Mouse (Mus musculus): ENCODE measurements around the gene Rnf11. TPM values are rescaled to one million over a fixed set of nuclear protein-coding genes. Genes with fewer than 3 reads are reported as not detected.

Gene Rnf11
- polyA plus RNA-seq, 1 experiment from 2014 or later, result 40.3 TPM

GRCm38 (mm10) chr4:109417998-109418397 lies 66.5 kb downstream of the Rnf11 start:
- Histone ChIP-seq H3K4me3 (ENCODE audit: low read depth, low read length) (no peak overlapping the region), H3K27ac (ENCODE audit: low read length) (no peak overlapping the region), H3K9me3 (ENCODE audit: control insufficient read depth, low read depth, low read length) (no peaks in the 10 kb centered on the region), H3K27me3 (ENCODE audit: control insufficient read depth, insufficient read depth, low read length) (no peaks in the 10 kb centered on the region), H3K36me3 (ENCODE audit: control insufficient read depth, insufficient read depth, low read length) (no peaks in the 10 kb centered on the region), H3K9ac (replicated peaks; ENCODE audit: low read depth, low read length) (no peak overlapping the region), H3K4me1 (ENCODE audit: control insufficient read depth, insufficient read depth, low read length) (no peaks in the 10 kb centered on the region), H3K4me2 (replicated peaks; ENCODE audit: low read depth, low read length) (no peak overlapping the region)
- WGBS, result 70% methylated on average over 1 of the region's 1 CpGs
- ATAC-seq (ENCODE audit: insufficient number of reproducible peaks, insufficient read depth, low FRiP score, low read depth), result no peak

DNA sequence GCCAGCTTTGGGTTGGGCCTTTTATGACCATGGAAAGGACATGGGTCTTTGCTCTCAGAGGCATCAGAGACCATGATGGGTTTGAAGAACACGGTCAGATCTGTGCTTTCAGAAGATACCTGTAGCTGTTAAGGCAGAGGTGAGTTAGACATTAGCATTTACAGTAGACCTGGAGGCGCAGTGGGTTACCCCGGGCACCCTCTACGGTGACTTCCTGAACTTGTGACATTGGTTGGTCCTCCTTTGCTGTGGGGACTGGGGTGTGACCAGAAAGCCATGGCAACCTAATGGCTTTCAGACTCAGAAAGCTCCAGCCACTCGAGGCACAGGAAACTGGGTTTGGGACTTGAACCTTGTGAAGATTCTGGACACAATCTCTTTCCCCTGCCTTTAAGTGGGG lies 72.3 kb downstream of the Rnf11 start:
- ATAC-seq (ENCODE audit: insufficient number of reproducible peaks, insufficient read depth, low FRiP score, low read depth), result no peak
- no peaks in the 10 kb centered on the region for H3K27me3 ChIP-seq (ENCODE audit: control insufficient read depth, insufficient read depth, low read length)
- H3K4me3 ChIP-seq (ENCODE audit: low read depth, low read length), result no peak overlapping the region
- H3K27ac ChIP-seq (ENCODE audit: low read length), result no peak overlapping the region
- WGBS, result 94% methylated on average over 5 of the region's 5 CpGs
- no peak overlapping the region for H3K9ac ChIP-seq (replicated peaks; ENCODE audit: low read depth, low read length)
- no peaks in the 10 kb centered on the region for H3K36me3 ChIP-seq (ENCODE audit: control insufficient read depth, insufficient read depth, low read length)
- H3K4me2 ChIP-seq (replicated peaks; ENCODE audit: low read depth, low read length), result no peak overlapping the region
- no peaks in the 10 kb centered on the region for H3K4me1 ChIP-seq (ENCODE audit: control insufficient read depth, insufficient read depth, low read length)
- no peaks in the 10 kb centered on the region for H3K9me3 ChIP-seq (ENCODE audit: control insufficient read depth, low read depth, low read length)

GRCm38 (mm10) chr4:109411377-109411967 lies 73.1 kb downstream of the Rnf11 start:
- H3K4me2 ChIP-seq (replicated peaks; ENCODE audit: low read depth, low read length), result no peak overlapping the region
- no peak for ATAC-seq (ENCODE audit: insufficient number of reproducible peaks, insufficient read depth, low FRiP score, low read depth)
- no peak overlapping the region for H3K9ac ChIP-seq (replicated peaks; ENCODE audit: low read depth, low read length)
- no peaks in the 10 kb centered on the region for H3K9me3 ChIP-seq (ENCODE audit: control insufficient read depth, low read depth, low read length)
- no peaks in the 10 kb centered on the region for H3K27me3 ChIP-seq (ENCODE audit: control insufficient read depth, insufficient read depth, low read length)
- H3K4me3 ChIP-seq (ENCODE audit: low read depth, low read length), result no peak overlapping the region
- H3K27ac ChIP-seq (ENCODE audit: low read length), result no peak overlapping the region
- no peaks in the 10 kb centered on the region for H3K36me3 ChIP-seq (ENCODE audit: control insufficient read depth, insufficient read depth, low read length)
- WGBS, result 83% methylated on average over 6 of the region's 6 CpGs
- no peaks in the 10 kb centered on the region for H3K4me1 ChIP-seq (ENCODE audit: control insufficient read depth, insufficient read depth, low read length)

GRCm38 (mm10) chr4:109410681-109411376 lies 73.7 kb downstream of the Rnf11 start:
- Histone ChIP-seq H3K4me3 (ENCODE audit: low read depth, low read length) (no peak overlapping the region), H3K9ac (replicated peaks; ENCODE audit: low read depth, low read length) (no peak overlapping the region), H3K27ac (ENCODE audit: low read length) (no peak overlapping the region), H3K4me2 (replicated peaks; ENCODE audit: low read depth, low read length) (no peak overlapping the region), H3K27me3 (ENCODE audit: control insufficient read depth, insufficient read depth, low read length) (no peaks in the 10 kb centered on the region), H3K9me3 (ENCODE audit: control insufficient read depth, low read depth, low read length) (no peaks in the 10 kb centered on the region), H3K4me1 (ENCODE audit: control insufficient read depth, insufficient read depth, low read length) (peaks cover 3% of the 10 kb centered on the region; the same call in 1 of the 2 replicates), H3K36me3 (ENCODE audit: control insufficient read depth, insufficient read depth, low read length) (no peaks in the 10 kb centered on the region)
- 60% methylated on average over 9 of the region's 9 CpGs for WGBS
- peak; percentile 36; the same call in 1 of the 2 replicates for ATAC-seq (ENCODE audit: insufficient number of reproducible peaks, insufficient read depth, low FRiP score, low read depth)

GRCm38 (mm10) chr4:109407701-109408485 lies 76.6 kb downstream of the Rnf11 start:
- H3K4me1 ChIP-seq (ENCODE audit: control insufficient read depth, insufficient read depth, low read length), result peaks cover 9% of the 10 kb centered on the region; the same call in 1 of the 2 replicates
- ATAC-seq (ENCODE audit: insufficient number of reproducible peaks, insufficient read depth, low FRiP score, low read depth), result no peak
- H3K9ac ChIP-seq (replicated peaks; ENCODE audit: low read depth, low read length), result no peak overlapping the region
- no peak overlapping the region for H3K27ac ChIP-seq (ENCODE audit: low read length)
- H3K36me3 ChIP-seq (ENCODE audit: control insufficient read depth, insufficient read depth, low read length), result no peaks in the 10 kb centered on the region
- 49% methylated on average over 9 of the region's 9 CpGs for WGBS
- H3K27me3 ChIP-seq (ENCODE audit: control insufficient read depth, insufficient read depth, low read length), result no peaks in the 10 kb centered on the region
- peak overlapping the region; percentile 94; the same call in 1 of the 2 replicates for H3K4me2 ChIP-seq (replicated peaks; ENCODE audit: low read depth, low read length)
- no peak overlapping the region for H3K4me3 ChIP-seq (ENCODE audit: low read depth, low read length)
- no peaks in the 10 kb centered on the region for H3K9me3 ChIP-seq (ENCODE audit: control insufficient read depth, low read depth, low read length)

DNA sequence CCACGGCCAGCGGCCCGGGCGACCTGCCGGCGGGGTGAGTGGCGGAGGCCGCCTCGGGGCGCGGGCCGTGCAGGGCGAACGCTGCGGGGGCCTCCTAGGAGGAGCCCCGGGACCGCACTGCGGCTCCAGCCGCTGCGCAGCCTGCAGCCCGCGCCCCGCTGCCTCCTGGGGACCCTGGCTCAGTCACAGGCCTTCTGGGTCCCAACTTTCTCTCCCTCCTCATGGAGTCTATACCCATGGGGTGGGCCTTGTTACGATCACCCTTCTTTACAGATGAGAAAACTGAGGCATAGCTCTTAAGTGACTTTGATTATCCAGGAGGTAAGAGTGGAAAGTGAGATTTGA lies 77.4 kb downstream of the Rnf11 start:
- Histone ChIP-seq H3K4me1 (ENCODE audit: control insufficient read depth, insufficient read depth, low read length) (peaks cover 9% of the 10 kb centered on the region; the same call in 1 of the 2 replicates), H3K27me3 (ENCODE audit: control insufficient read depth, insufficient read depth, low read length) (no peaks in the 10 kb centered on the region), H3K9ac (replicated peaks; ENCODE audit: low read depth, low read length) (peak overlapping the region; percentile 41; the same call in 1 of the 2 replicates), H3K4me3 (ENCODE audit: low read depth, low read length) (peak overlapping the region; percentile 48), H3K4me2 (replicated peaks; ENCODE audit: low read depth, low read length) (peak overlapping the region; percentile 94), H3K27ac (ENCODE audit: low read length) (no peak overlapping the region), H3K9me3 (ENCODE audit: control insufficient read depth, low read depth, low read length) (no peaks in the 10 kb centered on the region), H3K36me3 (ENCODE audit: control insufficient read depth, insufficient read depth, low read length) (no peaks in the 10 kb centered on the region)
- WGBS, result 2% methylated on average over 22 of the region's 24 CpGs
- 0 out of 2 replicates have a peak, but pooled peaks have one; percentile 3 for ATAC-seq (ENCODE audit: insufficient number of reproducible peaks, insufficient read depth, low FRiP score, low read depth)

- peak; percentile 69 for ATAC-seq (ENCODE audit: insufficient number of reproducible peaks, insufficient read depth, low FRiP score, low read depth)
- Histone ChIP-seq H3K4me3 (ENCODE audit: low read depth, low read length) (peak within 1 kb of the TSS; percentile 48), H3K9ac (replicated peaks; ENCODE audit: low read depth, low read length) (peak within 1 kb of the TSS; percentile 41), H3K9me3 (ENCODE audit: control insufficient read depth, low read depth, low read length) (no peaks in the 10 kb centered on the region), H3K36me3 (ENCODE audit: control insufficient read depth, insufficient read depth, low read length) (no peaks in the 10 kb centered on the region), H3K4me1 (ENCODE audit: control insufficient read depth, insufficient read depth, low read length) (peaks cover 9% of the 10 kb centered on the region; the same call in 1 of the 2 replicates), H3K4me2 (replicated peaks; ENCODE audit: low read depth, low read length) (peak within 1 kb of the TSS; percentile 94), H3K27me3 (ENCODE audit: control insufficient read depth, insufficient read depth, low read length) (no peaks in the 10 kb centered on the region), H3K27ac (ENCODE audit: low read length) (peak within 1 kb of the TSS; percentile 16; the same call in 1 of the 2 replicates)
- WGBS, result under 1% methylated on average over 56 of the region's 56 CpGs
Measured at GRCm38 (mm10) chr4:109406486-109407175, 77.9 kb downstream of the Rnf11 start, which contains the start of gene Ttc39a. Ttc39a (plus strand) TSS chr4:109406623.

DNA sequence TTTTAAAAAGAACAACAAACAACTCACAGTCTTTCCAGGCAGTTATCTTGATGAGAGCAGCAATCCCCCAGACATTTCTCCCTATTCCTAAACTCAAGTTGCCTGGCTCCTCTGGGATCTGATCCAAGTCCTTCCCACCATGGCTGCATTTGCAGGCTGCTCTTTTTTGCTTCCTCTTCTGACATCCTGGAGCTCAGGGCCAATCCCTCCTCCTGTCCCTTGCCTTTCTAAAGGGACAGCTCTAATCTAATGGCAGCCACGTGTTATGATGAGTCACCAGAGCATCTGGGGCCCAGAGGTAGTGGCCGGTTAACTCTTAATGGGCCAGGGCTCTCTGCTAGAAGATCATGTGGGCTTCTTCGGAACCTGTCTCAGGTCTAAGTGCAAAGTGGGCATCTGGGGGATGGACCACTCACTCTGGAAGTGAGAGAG lies 78.5 kb downstream of the Rnf11 start:
- Histone ChIP-seq H3K9me3 (ENCODE audit: control insufficient read depth, low read depth, low read length) (no peaks in the 10 kb centered on the region), H3K27me3 (ENCODE audit: control insufficient read depth, insufficient read depth, low read length) (no peaks in the 10 kb centered on the region), H3K4me1 (ENCODE audit: control insufficient read depth, insufficient read depth, low read length) (peaks cover 9% of the 10 kb centered on the region; the same call in 1 of the 2 replicates), H3K4me3 (ENCODE audit: low read depth, low read length) (peak overlapping the region; percentile 48), H3K4me2 (replicated peaks; ENCODE audit: low read depth, low read length) (peak overlapping the region; percentile 94), H3K36me3 (ENCODE audit: control insufficient read depth, insufficient read depth, low read length) (no peaks in the 10 kb centered on the region), H3K27ac (ENCODE audit: low read length) (peak overlapping the region; percentile 0; the same call in 1 of the 2 replicates), H3K9ac (replicated peaks; ENCODE audit: low read depth, low read length) (no peak overlapping the region)
- ATAC-seq (ENCODE audit: insufficient number of reproducible peaks, insufficient read depth, low FRiP score, low read depth), result peak; percentile 81
- 4% methylated on average over 3 of the region's 3 CpGs for WGBS

All from stomach, embryonic 14.5 days (tissue).